Mouse (Mus musculus): ENCODE results near the gene Tbrg1.

The Tbrg1 gene

DNA sequence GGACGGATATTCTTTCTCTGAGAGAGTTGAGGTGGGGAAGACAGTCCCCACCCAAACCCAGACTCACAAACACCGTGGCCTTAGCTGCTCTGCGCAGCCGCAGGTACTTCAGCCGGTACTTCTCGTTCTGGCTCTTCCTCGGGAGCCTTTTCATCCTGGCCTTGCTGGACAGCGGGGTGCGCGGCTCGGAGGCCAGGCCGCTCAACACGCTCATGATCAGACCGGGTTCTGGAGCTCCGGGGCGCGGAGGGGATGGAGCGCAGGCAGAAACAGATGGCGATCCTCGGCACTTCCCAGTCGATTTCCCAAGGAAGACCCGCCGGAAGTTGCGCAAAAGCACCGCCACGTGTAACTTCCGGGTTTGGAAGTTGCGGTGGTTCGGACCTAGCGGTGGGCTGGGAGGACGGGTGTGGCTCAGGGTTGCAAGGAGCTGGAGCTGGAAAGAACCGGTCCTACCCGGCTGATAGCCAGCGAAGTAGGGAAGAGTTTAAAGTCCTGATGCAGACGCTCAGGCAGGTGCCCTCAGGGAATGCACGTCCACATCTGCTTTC lies at the start of gene Tbrg1:
TSS of gene Tbrg1 (minus strand) at position 382 of the 551 bp plus-strand sequence.
- DNase-seq (ENCODE audit: low spot score): peak; percentile 96

- no peak for DNase-seq (ENCODE audit: low spot score)
These were observed 33.0 kb upstream of the Tbrg1 start for GRCm38 (mm10) chr9:37689970-37690686.

DNA sequence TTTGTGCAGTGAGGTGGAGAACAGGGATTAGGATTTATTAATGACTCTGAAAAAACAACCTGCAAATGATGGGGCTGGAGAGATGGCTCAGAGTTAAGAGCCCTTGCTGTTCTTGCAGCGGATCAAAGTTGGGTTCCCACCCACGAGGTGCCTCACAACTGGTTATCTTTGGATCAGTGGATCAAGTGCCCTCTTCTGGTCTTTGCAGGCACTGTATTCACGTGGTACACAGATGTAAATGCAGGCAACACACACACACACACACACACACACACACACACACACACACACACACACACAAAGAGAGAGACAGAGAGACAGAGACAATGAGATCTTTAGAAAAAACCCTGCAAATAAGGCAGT lies 30.8 kb upstream of the Tbrg1 start:
- DNase-seq (ENCODE audit: low spot score): no peak

- no peak for DNase-seq (ENCODE audit: low spot score)
These were observed 30.3 kb upstream of the Tbrg1 start for GRCm38 (mm10) chr9:37687288-37687940.

DNA sequence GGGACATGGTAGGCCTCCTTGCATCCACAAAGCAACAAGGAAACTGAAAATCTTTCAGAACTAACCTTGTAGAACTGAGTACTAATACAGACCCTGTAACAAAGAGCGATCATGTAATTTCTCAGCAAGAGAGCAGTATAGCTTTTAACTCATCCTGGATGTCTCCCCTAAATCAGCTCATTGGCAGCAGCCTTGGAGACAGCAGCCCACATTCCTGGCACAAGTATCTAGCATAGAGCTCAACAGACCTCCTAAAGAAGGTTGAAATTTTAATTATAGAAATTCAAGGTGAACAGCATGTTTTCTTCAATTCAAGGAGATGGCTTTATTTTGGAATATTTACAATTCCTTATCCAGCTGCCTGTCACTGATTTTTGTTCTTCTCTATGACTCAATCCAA lies 24.0 kb upstream of the Tbrg1 start:
- DNase-seq (ENCODE audit: low spot score): no peak

GRCm38 (mm10) chr9:37675287-37675686 lies 18.2 kb upstream of the Tbrg1 start:
- no peak for DNase-seq (ENCODE audit: low spot score)

GRCm38 (mm10) chr9:37670261-37670660 lies 13.1 kb upstream of the Tbrg1 start:
- DNase-seq (ENCODE audit: low spot score): no peak

- DNase-seq (ENCODE audit: low spot score): no peak
These were observed 12.6 kb upstream of the Tbrg1 start for GRCm38 (mm10) chr9:37669678-37670077.

DNA sequence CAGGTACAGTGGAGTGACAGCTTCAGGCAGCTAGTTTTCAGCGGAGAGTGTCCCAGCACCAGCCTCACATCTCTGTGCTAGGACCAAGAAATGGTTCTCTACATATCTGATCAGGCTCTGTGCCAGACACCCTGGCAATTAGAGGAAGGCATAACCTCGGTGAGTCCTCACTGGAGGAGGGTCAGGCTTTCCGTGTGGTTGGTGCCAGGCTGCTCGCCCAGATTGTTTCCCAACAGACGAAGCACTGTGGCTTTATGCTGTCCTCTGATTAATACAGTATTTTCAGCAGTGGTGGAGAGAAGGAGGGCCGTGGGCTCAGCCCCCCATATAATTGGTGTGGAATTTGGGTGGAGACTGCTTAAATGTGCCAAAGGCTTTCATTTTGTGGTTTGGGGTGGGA lies 12.0 kb upstream of the Tbrg1 start, which contains the start of gene Panx3:
TSS of gene Panx3 (minus strand) at position 121 of the 400 bp plus-strand sequence.
- no peak for DNase-seq (ENCODE audit: low spot score)

DNA sequence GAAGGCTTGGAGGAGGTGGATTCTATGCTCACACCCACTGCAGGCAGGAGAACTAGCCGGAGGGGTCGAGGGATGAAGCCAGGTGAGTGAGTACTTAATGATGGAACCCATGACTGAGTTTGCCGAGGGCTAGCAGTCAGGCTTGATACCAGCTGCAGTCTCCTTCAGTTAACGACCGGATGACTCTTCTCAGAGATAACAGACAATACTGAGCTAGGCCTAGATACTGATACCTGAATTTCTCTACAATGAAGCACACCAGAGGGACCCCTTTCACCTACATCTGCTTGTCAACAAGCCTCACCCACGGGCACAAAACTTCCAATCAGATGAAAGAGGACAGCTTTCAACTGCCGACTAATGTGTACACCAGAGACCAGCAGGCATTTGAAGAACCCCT lies 8.9 kb upstream of the Tbrg1 start:
- DNase-seq (ENCODE audit: low spot score): no peak

- no peak for DNase-seq (ENCODE audit: low spot score)
These were observed 7.5 kb upstream of the Tbrg1 start for GRCm38 (mm10) chr9:37664604-37665003.

DNA sequence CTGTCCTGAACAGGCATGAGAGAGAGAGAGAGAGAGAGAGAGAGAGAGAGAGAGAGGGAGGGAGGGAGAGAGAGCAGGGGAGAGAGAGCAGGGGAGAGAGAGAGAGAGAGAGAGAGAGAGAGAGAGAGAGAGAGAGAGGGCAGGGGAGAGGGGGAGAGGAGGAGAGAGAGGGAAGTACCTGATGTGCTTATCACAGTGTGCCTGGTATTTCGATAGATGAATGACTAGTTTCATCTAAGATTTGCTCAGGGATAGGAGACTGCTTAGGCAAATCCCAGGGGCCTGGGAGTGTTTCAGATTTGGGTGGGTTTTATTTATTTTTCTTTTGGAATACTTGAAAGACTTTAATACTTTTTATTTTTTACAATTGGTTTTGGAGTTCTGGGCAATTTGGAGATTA lies 6.1 kb upstream of the Tbrg1 start:
- no peak for DNase-seq (ENCODE audit: low spot score)

DNA sequence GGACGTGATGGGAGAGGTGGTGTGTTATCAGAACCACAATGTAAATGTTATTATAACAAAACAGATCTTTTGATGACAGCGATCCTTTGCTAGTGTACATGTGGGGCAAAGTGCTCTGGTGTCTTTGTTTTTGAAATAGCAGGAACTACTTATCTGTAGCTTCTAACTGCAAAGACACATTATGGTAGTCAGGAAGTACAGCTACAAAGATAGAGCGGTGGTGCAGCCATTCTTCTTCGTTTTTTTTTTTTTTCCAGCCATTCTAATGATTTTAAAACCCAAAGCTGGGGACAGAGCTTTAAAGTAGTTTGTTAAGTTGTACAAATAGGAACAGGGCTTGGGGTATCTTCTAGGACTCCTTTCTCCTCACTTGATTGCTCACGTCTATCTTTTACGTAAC lies 2.3 kb upstream of the Tbrg1 start:
- DNase-seq (ENCODE audit: low spot score): no peak

DNA sequence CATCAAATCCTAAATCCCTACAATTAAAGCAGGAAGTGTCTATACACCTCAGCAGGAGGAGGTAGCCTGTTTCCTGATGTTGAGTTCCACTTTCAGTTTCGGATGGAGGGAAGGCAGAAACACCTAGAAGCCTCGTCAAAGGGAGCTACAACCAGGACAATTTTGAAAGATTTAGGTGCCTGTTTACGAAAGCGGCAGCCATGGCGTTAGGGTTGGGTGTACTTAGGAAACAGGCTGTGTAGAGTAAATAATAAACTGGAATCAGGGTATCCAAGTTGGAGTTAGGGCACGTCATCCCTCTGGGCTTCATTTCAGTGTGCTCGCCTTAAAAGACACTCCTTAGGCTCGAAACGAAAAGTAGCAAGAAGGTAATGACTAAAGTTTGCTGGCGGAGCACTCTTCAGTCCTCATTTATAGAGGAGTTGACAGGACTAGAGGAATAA lies 652 bp downstream of the Tbrg1 start:
- peak; percentile 20 for DNase-seq (ENCODE audit: low spot score)

DNA sequence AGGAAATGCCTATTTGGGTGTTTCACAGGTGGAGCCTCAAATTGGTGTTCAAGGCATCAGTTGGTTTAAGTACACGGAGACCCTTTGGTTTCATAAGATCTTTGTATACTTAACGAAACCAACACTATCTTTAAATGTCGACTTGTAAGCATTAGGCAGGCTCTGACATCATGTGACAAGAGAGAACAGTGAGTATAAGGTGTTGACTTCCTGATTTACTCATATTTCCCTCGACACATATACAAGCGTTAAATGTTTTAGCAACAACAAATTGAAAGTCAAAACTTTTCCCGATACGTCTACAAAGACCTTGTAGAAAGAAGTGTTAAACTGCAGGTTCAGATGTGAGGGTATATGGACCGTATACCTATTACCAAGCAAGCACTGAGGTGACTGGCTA lies 1.2 kb downstream of the Tbrg1 start:
- DNase-seq (ENCODE audit: low spot score): no peak

DNA sequence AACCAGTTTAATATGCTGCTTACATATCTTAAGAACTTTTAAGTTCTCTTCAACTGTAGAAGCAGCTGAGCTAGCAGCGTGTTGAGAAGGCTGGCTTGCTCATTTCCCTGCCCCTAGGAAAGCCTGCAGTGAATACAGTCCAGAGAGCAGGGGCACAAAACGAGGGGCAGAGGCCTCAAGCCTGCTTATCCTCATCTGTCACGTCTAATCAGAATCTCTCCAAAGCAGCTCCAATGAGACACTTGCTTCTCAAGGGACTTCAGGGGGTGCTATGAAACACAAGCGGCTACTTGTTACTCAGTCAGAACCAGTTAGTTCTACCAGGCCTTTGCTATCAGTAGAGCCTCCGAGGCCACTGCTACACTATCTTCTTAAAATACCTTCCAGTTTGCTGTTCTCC lies 3.3 kb downstream of the Tbrg1 start:
- DNase-seq (ENCODE audit: low spot score): no peak

GRCm38 (mm10) chr9:37650639-37651038 lies 6.5 kb downstream of the Tbrg1 start:
- no peak for DNase-seq (ENCODE audit: low spot score)

GRCm38 (mm10) chr9:37646246-37646645 lies 10.9 kb downstream of the Tbrg1 start:
- DNase-seq (ENCODE audit: low spot score): no peak

GRCm38 (mm10) chr9:37638721-37639120 lies 18.4 kb downstream of the Tbrg1 start:
- no peak for DNase-seq (ENCODE audit: low spot score)

DNA sequence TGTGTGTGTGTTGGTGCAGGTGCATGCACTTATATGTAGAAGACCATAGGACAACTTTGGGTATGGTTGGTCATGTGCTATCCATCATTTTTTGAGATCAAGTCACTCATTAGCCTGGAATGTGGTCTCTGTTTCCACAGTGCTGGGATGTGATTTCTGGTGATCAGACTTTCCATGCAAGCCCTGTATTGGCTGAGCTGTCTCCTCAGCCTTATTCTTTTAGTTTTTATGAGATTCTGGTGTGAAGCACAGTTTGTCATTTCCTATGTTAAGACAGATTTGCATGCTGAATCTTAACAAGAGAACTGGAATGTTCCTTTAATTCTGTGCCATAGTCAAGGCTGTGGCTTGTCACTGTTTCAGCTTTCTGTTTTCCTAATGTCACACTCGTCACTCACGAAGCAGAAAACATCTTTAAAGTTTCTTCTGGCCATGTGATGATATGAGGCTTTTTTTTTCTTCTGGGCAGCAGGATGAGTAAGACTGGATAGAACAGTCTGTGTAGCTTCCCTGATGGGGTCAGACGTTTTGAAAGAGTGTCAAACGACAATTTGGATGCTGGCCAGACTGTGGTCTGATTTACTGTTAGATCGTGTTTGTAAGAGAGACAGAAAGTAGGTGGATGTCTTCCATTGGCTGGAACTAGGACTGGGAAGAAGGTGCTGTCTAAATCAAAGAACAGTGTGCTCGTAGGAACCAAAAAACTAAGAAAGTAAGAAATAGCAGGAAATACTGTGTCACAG lies 20.1 kb downstream of the Tbrg1 start:
- no peak for DNase-seq (ENCODE audit: low spot score)

DNA sequence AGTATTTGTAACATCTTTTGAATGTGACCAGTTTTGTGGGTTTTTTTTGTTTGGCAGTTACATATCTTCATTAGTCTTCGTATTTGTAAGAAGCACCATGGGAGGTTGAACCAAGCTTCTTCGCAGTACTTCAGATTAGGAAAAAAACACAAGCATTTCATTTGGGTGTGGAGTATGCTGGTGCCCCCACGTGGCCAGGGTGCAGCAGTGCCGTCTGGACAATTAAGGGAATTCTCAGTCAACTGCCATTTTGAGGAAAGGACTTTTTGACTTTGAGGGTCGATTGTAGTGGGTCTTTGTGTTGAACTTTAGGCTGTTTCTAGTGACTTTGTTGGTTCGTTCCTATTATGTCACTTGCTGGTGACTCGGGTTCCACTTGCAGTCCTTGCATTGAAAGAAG lies 20.8 kb downstream of the Tbrg1 start:
- DNase-seq (ENCODE audit: low spot score): no peak

DNA sequence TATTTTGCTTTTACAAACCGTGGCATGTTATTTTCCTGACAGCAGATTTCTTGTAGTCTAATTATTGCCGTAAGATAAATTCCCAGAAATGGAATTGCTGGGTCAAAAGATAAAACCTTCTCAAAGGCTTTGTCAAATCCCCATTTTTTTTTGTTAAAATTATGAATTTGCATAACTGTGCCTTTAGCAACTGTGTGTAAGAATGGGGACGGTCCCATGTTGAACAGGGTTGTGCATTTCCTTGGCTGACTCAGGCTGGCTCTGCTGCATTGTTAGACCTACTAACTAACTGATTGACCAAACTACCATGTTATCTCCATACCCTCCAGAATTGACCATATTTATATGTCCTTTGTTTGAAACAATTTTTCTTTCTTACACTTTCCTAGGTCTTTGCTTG lies 22.8 kb downstream of the Tbrg1 start:
- no peak for DNase-seq (ENCODE audit: low spot score)

DNA sequence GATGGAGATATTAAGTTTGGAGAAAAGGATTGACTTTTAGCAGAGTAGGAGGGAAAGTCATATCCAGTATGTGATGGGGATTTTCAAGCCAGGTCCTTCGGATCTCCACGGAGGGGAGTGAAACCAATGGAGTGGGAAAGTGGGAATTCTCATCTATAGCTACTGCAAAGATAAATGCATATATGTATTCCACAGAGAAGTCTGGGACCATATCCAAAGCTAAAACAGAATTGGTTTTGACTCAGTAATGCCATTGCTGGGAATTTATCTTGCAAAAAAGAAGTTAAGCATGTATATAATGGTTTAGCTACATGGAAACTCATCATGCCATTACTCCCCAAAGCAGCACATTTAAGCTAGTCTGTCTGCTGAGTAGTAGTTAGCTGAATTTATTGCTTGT lies 24.8 kb downstream of the Tbrg1 start:
- DNase-seq (ENCODE audit: low spot score): no peak

Measured in yolk sac, embryonic 10.5 days (tissue).